Mouse (Mus musculus) cerebellum, adult 2 months (tissue): Measurements from ENCODE around the gene Ptdss2. TPM values are rescaled to one million over a fixed set of nuclear protein-coding genes. Genes with fewer than 3 reads are reported as not detected.

ENCODE experiments used
- DNase-seq, 2 experiments: peaks; one replicate each; pipeline ENCODE4 v3.0.0; 2021
- H3K27ac ChIP-seq: fragments of 200-500 bp; 2 replicates; pipeline ENCODE4 v1.5.1; 2012; ENCODE audit warnings: low read length, control low read depth, inconsistent platforms; ENCODE audit not compliant: insufficient read depth
- H3K27me3 ChIP-seq: fragments of 200-500 bp; 2 replicates; pipeline ENCODE4 v1.6.1; 2012; ENCODE audit warnings: inconsistent platforms, mild to moderate bottlenecking, low read length, moderate library complexity; ENCODE audit not compliant: control insufficient read depth, insufficient read depth
- H3K4me1 ChIP-seq: fragments of 200-500 bp; 2 replicates; pipeline ENCODE4 v1.6.1; 2011; ENCODE audit warnings: low read length; ENCODE audit not compliant: control insufficient read depth, insufficient read depth
- H3K4me3 ChIP-seq: fragments of 200-500 bp; replicated peaks from 2 replicates; pipeline ENCODE3; 2011; ENCODE audit warnings: mild to moderate bottlenecking, low read depth, low read length, control low read depth; ENCODE audit not compliant: insufficient read depth
- CTCF ChIP-seq: fragments of 200-500 bp; IDR thresholded peaks from 2 replicates; pipeline ENCODE4 v1.5.1; 2011; ENCODE audit warnings: low read depth, mild to moderate bottlenecking, control low read depth, low read length, moderate library complexity, borderline replicate concordance; ENCODE audit not compliant: insufficient read depth
- POLR2A ChIP-seq: fragments of 200-500 bp; IDR thresholded peaks from 2 replicates; pipeline ENCODE4 v1.6.1; 2011; ENCODE audit warnings: low read length, control low read depth, borderline replicate concordance; ENCODE audit not compliant: insufficient read depth
- WGBS: fragments of 180-500 bp; shearing (Covaris S2); methylation state at CpG from one replicate; pipeline ENCODE4 v1.1.7; 2018; 5-methylcytosine and 5-hydroxymethylcytosine counted together
- polyA plus RNA-seq: library from polyadenylated mRNA; depleted of rRNA; stranded (reverse); fragments of >200 nt; gene quantifications from 2 replicates; pipeline ENCODE4 v1.2.3, GENCODE M21; 2012

Ptdss2 gene
- polyA plus RNA-seq, 1 experiment = 64.2 TPM

DNA sequence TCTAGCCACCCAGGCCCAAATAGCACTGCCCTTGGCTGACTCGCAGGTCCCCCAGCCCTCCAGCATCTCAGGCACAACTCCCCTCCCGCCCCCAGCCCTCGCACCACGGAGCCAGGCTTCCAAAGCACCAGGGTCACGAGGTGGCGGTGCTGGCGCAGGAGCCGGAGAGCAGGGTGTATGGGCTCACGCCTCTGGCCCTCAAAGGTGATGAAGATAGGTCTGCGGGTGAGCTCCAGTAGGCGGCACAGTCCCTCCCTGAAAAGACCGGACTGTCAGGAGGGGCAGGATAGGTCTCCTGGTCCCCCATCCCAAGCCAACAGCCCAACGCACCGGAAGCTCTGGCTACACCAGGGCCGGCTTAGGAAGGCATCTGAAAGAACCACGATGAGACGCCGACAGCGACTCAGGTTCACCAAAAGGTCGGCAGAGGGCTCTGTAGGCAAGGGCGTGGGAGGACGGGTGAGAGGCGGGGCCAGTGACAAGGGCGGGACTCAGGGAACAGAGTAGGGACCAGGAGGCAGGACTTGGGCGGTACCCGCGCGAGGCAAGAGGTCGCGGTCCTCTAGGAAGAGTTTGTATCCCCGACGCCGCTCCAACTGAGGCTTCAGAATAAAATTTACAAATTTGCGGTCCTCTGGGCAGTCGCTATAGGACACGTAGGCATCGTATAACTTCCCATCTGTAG is 30.0 kb upstream of the Ptdss2 start:
- WGBS = 9% methylated on average over 37 of the region's 37 CpGs
- H3K4me1 ChIP-seq = no peaks in the 10 kb centered on the region
- no peaks in the 10 kb centered on the region for H3K27me3 ChIP-seq
- H3K4me3 ChIP-seq = peak overlapping the region; percentile 12
- TF ChIP-seq CTCF (peak; percentile 63), POLR2A (no peak)
- H3K27ac ChIP-seq = no peak overlapping the region
- DNase-seq = peak; percentile 80 to 83

DNA sequence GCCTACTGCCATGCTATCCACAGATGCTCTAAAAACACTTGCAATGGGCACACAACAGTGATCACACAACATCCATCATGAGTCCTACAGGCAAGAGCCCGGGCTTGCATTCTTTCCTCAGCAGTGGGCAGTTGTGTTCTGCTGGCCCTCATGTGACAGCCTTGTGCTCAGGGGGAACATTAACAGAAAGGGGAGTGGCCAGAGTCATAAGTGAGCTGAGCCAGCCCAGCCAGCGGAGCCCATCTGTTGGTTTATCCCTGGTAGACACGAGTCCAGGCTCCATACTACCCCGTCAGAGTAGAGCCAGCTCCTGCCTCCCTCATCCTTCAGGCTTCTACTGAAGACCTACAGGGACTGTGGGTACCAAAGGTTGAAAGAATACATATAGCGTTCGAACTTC is 28.2 kb upstream of the Ptdss2 start:
- 81% methylated on average over 6 of the region's 6 CpGs for WGBS
- no peak overlapping the region for H3K4me3 ChIP-seq
- no peaks in the 10 kb centered on the region for H3K4me1 ChIP-seq
- H3K27ac ChIP-seq = no peak overlapping the region
- no peak for TF ChIP-seq POLR2A
- H3K27me3 ChIP-seq = no peaks in the 10 kb centered on the region
- DNase-seq = no peak

DNA sequence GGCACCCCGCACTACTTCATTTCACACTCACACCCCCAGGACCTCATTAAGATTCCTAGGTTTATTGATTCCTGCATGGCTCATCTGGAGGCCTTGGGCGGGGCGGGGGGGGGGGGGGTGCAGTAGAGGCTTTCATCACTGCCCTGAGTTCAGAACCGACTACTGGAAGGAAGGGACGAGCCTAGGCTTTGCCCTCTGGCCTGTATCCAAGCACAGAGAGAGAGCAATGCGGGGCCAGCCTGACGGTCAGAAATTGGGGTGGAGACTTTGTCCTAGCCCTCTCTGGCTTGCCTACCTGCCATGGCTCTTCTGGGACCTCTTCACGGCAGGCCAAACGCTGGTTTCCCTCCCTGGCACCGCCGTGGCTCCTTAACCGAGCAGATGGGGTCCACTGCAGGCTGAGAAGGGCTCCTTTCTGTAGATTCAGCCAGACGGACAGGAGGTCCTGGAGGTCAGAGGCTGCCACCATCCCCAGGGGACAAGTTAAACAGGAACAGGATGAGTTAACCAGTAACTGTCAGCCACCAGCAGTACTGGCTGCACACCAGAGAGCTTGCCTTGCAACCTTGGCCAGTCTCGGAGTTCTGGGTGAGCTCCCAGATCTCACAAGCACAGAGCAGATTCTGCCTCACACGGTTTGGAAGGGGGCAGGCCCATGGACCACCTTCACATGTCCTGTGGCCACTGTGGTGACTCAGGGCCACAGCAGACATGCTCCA is 27.5 kb upstream of the Ptdss2 start:
- no peak for DNase-seq
- Histone ChIP-seq H3K4me1 (no peaks in the 10 kb centered on the region), H3K4me3 (no peak overlapping the region), H3K27ac (no peak overlapping the region), H3K27me3 (no peaks in the 10 kb centered on the region)
- TF ChIP-seq CTCF (no peak), POLR2A (no peak)
- WGBS = 52% methylated on average over 15 of the region's 15 CpGs

GRCm38 (mm10) chr7:141096021-141096420 is 26.2 kb upstream of the Ptdss2 start:
- DNase-seq = no peak
- no peak overlapping the region for H3K27ac ChIP-seq
- TF ChIP-seq POLR2A = no peak
- no peak for TF ChIP-seq CTCF
- no peaks in the 10 kb centered on the region for H3K27me3 ChIP-seq
- H3K4me1 ChIP-seq = no peaks in the 10 kb centered on the region
- WGBS = 55% methylated on average over 6 of the region's 6 CpGs
- no peak overlapping the region for H3K4me3 ChIP-seq

DNA sequence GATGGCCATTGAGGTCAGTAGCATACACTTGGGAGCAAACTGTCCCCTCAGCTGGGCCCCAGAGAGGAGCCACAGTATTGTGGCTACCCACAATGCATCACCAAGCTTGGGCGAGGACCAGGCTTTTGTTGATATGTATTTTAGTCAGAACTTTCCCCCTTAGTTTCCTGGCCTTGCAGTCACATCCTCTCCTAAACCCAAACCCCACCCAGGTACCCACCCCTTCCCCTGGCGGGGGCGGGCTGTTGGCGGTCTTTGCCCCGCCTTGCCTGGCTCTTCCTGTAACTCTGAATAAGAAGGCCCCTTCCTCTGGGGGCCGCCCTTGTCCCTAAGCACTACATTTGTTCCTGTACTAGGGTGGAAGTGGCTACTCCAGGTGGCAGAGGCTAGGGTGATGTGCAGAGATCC is 25.5 kb upstream of the Ptdss2 start:
- DNase-seq = no peak
- 62% methylated on average over 6 of the region's 6 CpGs for WGBS
- no peak for TF ChIP-seq CTCF
- no peak for TF ChIP-seq POLR2A
- H3K27me3 ChIP-seq = no peaks in the 10 kb centered on the region
- no peak overlapping the region for H3K4me3 ChIP-seq
- H3K27ac ChIP-seq = no peak overlapping the region
- H3K4me1 ChIP-seq = no peaks in the 10 kb centered on the region

- DNase-seq = no peak
- H3K27me3 ChIP-seq = no peaks in the 10 kb centered on the region
- TF ChIP-seq CTCF = no peak
- no peak for TF ChIP-seq POLR2A
- H3K4me3 ChIP-seq = no peak overlapping the region
- H3K27ac ChIP-seq = no peak overlapping the region
- 86% methylated on average over 5 of the region's 5 CpGs for WGBS
- H3K4me1 ChIP-seq = no peaks in the 10 kb centered on the region
Observed at GRCm38 (mm10) chr7:141097177-141097576, 25.0 kb upstream of the Ptdss2 start.

DNA sequence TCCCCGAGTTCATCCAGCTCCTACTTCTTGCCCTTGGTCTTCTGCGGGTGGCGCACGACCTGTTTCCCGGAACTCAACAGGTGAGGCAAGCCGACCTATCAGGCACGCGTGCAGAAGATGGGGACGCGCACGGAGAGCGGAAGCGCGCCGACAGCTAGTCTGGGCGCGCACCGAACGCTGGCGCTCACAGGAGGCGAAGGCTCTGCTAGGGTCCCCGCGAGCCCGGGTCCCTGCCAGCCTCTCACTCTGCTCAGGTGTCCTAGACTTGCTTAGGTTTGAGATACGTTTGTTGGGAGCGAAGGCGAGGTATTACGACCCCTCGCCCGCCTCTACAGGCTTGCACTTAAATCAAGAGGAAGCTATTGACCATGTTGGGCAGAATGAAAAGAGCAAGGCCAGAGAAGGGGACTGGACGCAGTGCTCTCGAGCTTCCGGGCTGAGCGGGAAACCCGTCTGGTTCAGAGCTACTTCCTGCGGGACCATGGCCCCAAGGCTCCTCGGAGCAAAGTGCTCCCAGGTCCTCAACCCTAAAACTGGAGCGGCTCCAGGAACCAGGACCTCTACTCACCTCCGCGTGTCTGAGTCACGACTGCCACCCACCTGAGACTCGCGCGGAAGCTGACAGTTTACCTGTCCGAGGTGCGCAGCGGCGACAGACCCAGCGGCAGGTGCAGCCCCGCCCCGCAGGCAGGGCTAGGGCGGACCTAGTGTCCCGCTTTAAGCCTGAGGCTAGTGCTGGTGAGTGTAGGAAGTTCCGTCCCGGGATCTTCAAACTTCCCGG is 22.1 kb upstream of the Ptdss2 start, which contains the start of gene Sigirr:
Gene Sigirr (minus strand): TSS at position 662 of the 781 bp plus-strand sequence.
- Histone ChIP-seq H3K27ac (no peak within 1 kb of the TSS), H3K4me1 (no peaks in the 10 kb centered on the region), H3K4me3 (peak within 1 kb of the TSS; percentile 42), H3K27me3 (no peaks in the 10 kb centered on the region)
- TF ChIP-seq CTCF = no peak
- no peak for TF ChIP-seq POLR2A
- peak; percentile 36 to 39 for DNase-seq
- 2% methylated on average over 56 of the region's 56 CpGs for WGBS
